ENCODE assay signal across 10 mouse cellular contexts in genomic region chr9:61269151-61269870, GRCm38 (mm10).
"Had no signal": no experiment of that assay in that cellular context is flagged by ENCODE, and none has a peak within 500 bp of the region (broad histone marks: within the 10 kb centered on the region; RNA-seq: fewer than 3 reads in every experiment).

No protein-coding gene starts in this region.

- H3K4me2 ChIP-seq: limb, embryonic 15.5 days; midbrain, embryonic 12.5 days had no signal

- H3K27ac ChIP-seq: limb, embryonic 15.5 days; liver, embryonic 14.5 days; midbrain, embryonic 12.5 days; stomach, postnatal 0 days had no signal

- DNase-seq: kidney, adult 18-20 months; kidney, postnatal 10 days; lung, adult 18-20 months; right cerebral cortex, postnatal 14 days; thymus, postnatal 4 days had no signal

- ATAC-seq: midbrain, embryonic 16.5 days had no signal

- H3K9ac ChIP-seq: limb, embryonic 15.5 days; liver, embryonic 14.5 days; midbrain, embryonic 12.5 days had no signal

- H3K4me1 ChIP-seq: limb, embryonic 15.5 days had no signal

- H3K4me3 ChIP-seq: limb, embryonic 15.5 days; midbrain, embryonic 12.5 days had no signal

- H3K9me3 ChIP-seq: limb, embryonic 15.5 days had no signal

- H3K36me3 ChIP-seq: limb, embryonic 15.5 days; midbrain, embryonic 12.5 days had no signal

- H3K27me3 ChIP-seq: limb, embryonic 15.5 days had no signal
